8 mouse cellular contexts compared by ENCODE assay signal in the genomic region with DNA sequence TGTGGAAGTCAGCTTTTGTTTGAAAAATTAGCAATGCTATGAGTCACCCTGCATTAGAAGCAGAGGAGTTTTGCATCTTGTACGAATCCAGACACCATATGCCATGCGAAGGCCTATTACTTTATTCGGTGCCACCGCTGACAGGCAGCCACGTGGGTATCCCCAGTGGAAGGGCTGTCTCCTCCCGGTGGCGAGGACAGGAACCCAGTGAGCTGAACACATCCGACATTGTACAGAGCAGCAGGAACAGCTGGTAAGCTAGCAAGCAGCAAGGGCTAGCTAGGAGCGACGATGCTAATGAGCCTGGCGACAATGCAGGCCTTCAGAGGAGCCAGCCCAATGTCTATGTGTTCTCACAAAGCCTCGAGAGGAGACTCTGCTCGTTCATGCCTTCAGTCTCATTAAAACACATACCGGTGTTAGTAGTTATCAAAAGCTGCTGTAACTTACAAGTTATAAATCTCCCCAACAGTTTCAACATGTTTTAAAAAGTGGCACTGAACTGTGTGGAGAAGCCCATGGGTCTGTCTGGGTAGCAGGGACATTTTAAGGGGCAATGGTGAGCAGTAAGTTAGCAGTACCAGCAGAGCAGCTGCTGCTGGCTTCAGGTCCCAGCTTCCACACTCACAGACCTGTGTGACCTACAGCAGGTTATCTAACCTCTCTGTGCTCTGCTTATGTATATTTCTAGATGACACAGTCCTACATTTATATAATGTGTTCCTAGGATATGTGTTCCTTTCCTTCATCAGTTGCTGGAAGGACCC.
DNase-seq lines count a peak whose midpoint lies in the region; ATAC-seq and TF ChIP-seq lines count a peak whose summit lies in the region.

No protein-coding gene starts in this region.

- H3K9me3 ChIP-seq in ES-Bruce4 (replicated peaks; ENCODE audit: control insufficient read depth, insufficient read depth, low read length, poor library complexity, severe bottlenecking): peaks cover 3% of the 10 kb centered on the region; the same call in 1 of the 2 replicates
- H3K9me3 ChIP-seq in embryonic facial prominence, embryonic 12.5 days: no peaks in the 10 kb centered on the region
- no peaks in the 10 kb centered on the region for H3K9me3 ChIP-seq in intestine, embryonic 15.5 days

- peak; percentile 75; the same call in 1 of the 2 replicates for ATAC-seq in embryonic facial prominence, embryonic 12.5 days (ENCODE audit: insufficient number of reproducible peaks, insufficient read depth, low FRiP score, low TSS enrichment)
- ATAC-seq in intestine, embryonic 15.5 days: peak; percentile 49; the same call in 1 of the 2 replicates

- no peak overlapping the region for H3K4me2 ChIP-seq in embryonic facial prominence, embryonic 12.5 days (replicated peaks)
- no peak overlapping the region for H3K4me2 ChIP-seq in intestine, embryonic 15.5 days (replicated peaks)

- peak; percentile 72; the same call in 1 of the 2 replicates for TF ChIP-seq EP300 in ES-Bruce4 (IDR thresholded peaks at IDR 0.05; ENCODE audit: insufficient read depth, low read depth, low read length)

- WGBS in embryonic facial prominence, embryonic 12.5 days: 28% methylated on average over 14 of the region's 14 CpGs
- WGBS in intestine, embryonic 15.5 days: 43% methylated on average over 14 of the region's 14 CpGs

- TF ChIP-seq CTCF in ES-Bruce4 (IDR thresholded peaks at IDR 0.05; ENCODE audit: low read depth, low read length): no peak

- 0 out of 2 replicates have a peak overlapping the region, but pooled peaks have one; percentile 4 for H3K27ac ChIP-seq in ES-Bruce4 (ENCODE audit: insufficient read depth, low read length)
- peak overlapping the region; percentile 36; the same call in 1 of the 2 replicates for H3K27ac ChIP-seq in embryonic facial prominence, embryonic 12.5 days
- H3K27ac ChIP-seq in intestine, embryonic 15.5 days: no peak overlapping the region

- DNase-seq in mesoderm, embryonic 11.5 days (ENCODE audit: low read depth, low spot score): peak; percentile 78
- peak; percentile 38 for DNase-seq in right cerebral cortex, postnatal 4 days
- no peak for DNase-seq in urinary bladder, adult 2 months (ENCODE audit: low spot score)
- DNase-seq in thymus, adult 18-20 months: no peak
- no peak for DNase-seq in adrenal gland, adult 18-20 months (ENCODE audit: low spot score in 2 of 2)

- no peak overlapping the region for H3K9ac ChIP-seq in ES-Bruce4 (ENCODE audit: low read depth, poor library complexity, severe bottlenecking)
- no peak overlapping the region for H3K9ac ChIP-seq in embryonic facial prominence, embryonic 12.5 days
- H3K9ac ChIP-seq in intestine, embryonic 15.5 days: no peak overlapping the region

- no peak overlapping the region for H3K4me3 ChIP-seq in ES-Bruce4 (ENCODE audit: low read depth, low read length)
- no peak overlapping the region for H3K4me3 ChIP-seq in embryonic facial prominence, embryonic 12.5 days
- H3K4me3 ChIP-seq in intestine, embryonic 15.5 days (replicated peaks): no peak overlapping the region

- H3K36me3 ChIP-seq in ES-Bruce4 (ENCODE audit: control insufficient read depth, insufficient read depth, low read length, poor library complexity, severe bottlenecking): no peaks in the 10 kb centered on the region; the same call in 1 of the 2 replicates
- H3K36me3 ChIP-seq in embryonic facial prominence, embryonic 12.5 days: no peaks in the 10 kb centered on the region
- no peaks in the 10 kb centered on the region for H3K36me3 ChIP-seq in intestine, embryonic 15.5 days

- H3K4me1 ChIP-seq in ES-Bruce4 (ENCODE audit: control insufficient read depth, insufficient read depth, low read length): peaks cover 7% of the 10 kb centered on the region
- H3K4me1 ChIP-seq in embryonic facial prominence, embryonic 12.5 days: peaks cover 14% of the 10 kb centered on the region
- no peaks in the 10 kb centered on the region for H3K4me1 ChIP-seq in intestine, embryonic 15.5 days (replicated peaks)

- H3K27me3 ChIP-seq in ES-Bruce4 (ENCODE audit: control insufficient read depth, insufficient read depth, low read length, poor library complexity, severe bottlenecking): no peaks in the 10 kb centered on the region
- no peaks in the 10 kb centered on the region for H3K27me3 ChIP-seq in embryonic facial prominence, embryonic 12.5 days
- H3K27me3 ChIP-seq in intestine, embryonic 15.5 days (replicated peaks): no peaks in the 10 kb centered on the region

- TF ChIP-seq POLR2A in ES-Bruce4 (IDR thresholded peaks at IDR 0.05; ENCODE audit: insufficient read depth, low read length): no peak

Comparison
In these comparisons a context has a peak if more than half of its experiments do, and no peak if none do; other contexts are left out.
1. DNase-seq: peak in mesoderm, embryonic 11.5 days (single experiment) and right cerebral cortex, postnatal 4 days (single experiment); none in urinary bladder, adult 2 months (single experiment), thymus, adult 18-20 months (0 of 2) and adrenal gland, adult 18-20 months (0 of 2).